Mouse (Mus musculus) frontal cortex, adult (tissue): ENCODE measurements at regions not wholly inside any gene's neighbourhood (a gene's known extent, or its start where the extent isn't known, plus 50 kb on each side); places are given as distances from the start of the nearest gene placed in this dataset.

Experiments
- ATAC-seq: cut with Nextera tagmentation; 2 replicates; pipeline ENCODE4 v1.9.2; 2017; ENCODE audit warnings: mild to moderate bottlenecking, moderate library complexity, mixed read lengths; ENCODE audit not compliant: low TSS enrichment

GRCm38 (mm10) chr5:73874770-73875169 lies 193.5 kb downstream of the Usp46 start:
- peak; percentile 48; the same call in 1 of the 2 replicates for ATAC-seq

DNA sequence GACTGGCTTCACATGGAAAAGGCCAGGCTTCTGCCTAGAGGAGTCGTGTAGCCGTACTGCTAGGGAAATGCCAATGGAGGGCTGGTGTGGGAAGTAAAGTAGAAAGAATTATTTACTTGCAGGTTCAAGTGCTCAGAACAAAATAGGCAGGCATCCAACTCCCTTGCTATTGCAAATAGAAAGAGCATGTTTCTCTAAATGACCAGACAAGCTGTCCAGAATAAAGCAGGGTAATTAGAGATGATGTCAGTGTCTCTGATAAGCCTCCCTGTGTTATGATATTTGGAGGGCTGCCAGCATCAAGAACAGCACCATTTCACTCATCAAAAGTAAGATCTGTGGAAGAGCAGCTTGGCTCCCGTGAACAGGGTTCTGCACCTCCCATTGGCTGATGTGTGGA lies 192.4 kb downstream of the Usp46 start:
- 0 out of 2 replicates have a peak, but pooled peaks have one; percentile 50 for ATAC-seq

GRCm38 (mm10) chr5:73880936-73881335 lies 187.3 kb downstream of the Usp46 start:
- no peak for ATAC-seq

DNA sequence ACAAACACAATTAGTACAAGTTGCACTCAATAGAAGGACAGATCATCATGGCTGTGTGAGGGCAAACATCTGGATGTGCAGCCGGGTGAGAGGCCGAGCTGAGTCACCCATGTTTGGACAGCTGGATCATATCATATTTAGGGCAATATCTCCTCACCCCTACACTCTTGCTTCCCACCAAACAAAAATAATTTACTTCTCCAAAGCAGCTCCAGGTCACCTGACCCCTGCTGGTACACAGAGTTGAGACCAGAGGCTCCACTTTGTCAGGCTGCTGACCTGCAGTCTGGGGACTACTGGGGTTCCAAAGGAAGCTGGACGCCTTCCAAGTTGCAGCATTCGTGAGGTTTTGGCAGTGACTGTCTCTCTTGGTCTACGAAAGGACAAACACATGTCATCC lies 186.3 kb downstream of the Usp46 start:
- no peak for ATAC-seq

DNA sequence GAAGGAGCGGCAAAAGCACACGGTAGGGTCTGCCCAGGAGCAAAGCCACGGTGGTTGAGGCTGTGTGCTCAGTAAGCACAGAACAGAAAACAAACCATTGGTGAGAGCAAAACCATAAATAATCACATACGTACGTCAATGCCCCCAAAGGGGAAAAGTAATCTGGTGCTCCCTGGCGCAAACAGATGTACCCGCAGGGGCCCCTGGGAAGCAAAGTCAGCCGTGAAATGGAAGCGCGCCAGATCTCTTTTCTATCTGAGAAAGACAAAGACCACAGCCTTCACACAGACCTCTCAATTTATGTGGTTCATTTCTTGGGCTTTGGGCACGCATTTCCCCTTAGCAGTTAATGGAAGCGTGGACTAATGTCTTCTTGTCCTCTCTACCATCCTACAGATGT lies 183.2 kb downstream of the Usp46 start:
- no peak for ATAC-seq

- ATAC-seq, result no peak
These were observed 182.5 kb downstream of the Usp46 start for GRCm38 (mm10) chr5:73885691-73886090.

DNA sequence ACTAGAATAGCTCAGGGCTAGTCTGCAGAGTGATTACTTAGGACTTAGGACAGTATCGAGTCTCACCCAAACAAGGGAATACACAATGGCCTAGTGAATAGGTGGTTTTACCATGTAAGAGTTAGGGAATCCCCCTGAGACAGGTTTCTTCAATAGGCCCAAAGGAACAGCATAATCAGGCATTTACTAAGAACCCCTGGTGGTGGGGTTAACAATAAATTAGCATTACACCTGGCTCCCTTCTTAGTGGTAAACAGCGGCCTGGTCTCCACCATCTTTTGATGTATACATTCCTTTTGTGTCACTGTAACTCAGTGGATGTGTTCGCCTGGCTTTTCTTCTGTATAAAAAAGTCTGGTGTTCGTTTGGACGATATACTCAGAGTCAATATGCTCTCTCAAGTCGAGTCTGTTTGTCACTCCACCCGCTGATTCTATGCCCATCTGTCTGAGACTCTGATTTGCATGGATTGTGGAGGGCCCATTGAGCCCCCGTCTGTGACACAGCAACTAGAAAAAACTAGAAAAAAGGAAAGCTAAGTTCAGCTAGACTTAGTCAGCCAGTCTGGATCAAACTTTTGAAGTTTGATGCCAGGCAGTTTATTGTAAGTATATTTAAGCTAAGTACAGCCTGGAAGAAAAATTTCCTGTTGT lies 180.8 kb downstream of the Usp46 start:
- no peak for ATAC-seq

DNA sequence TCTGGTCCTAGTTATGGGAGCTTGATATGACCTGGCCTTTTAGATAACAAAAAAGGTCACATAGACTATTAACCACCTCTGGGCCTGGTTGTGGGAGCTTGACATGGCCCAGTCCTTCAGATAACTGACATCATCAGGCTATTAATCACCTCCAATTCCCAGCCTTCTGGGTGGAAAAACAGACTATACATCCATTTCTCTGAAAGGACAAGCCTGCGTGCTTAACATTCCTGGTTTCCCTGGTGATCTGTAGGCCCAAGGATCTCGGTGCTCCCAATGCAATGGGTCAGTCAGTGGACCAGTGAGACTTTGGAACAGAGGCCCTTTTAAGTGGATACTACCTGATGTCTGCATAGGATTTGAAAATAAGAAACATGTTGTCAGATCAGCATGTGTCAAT lies 179.8 kb downstream of the Usp46 start:
- ATAC-seq, result no peak

DNA sequence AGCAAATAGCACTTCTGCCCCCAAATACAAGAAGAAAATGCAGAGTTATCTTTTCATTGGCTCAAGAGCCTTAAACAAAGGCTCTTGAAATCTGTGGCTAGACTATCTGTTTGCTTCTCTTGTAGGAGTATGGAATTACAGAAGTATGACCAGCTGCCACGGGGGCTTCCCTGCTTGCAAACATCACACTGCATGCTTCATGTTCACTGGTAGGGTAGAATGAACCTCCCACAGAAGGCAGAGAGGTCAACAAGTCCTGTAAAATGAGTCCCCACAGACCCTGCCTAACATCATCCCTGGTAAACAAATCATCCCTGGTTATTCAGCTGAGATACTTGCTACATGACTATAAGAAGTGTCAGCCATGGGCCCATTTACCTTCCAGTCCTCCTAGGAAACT lies 178.9 kb downstream of the Usp46 start:
- no peak for ATAC-seq

DNA sequence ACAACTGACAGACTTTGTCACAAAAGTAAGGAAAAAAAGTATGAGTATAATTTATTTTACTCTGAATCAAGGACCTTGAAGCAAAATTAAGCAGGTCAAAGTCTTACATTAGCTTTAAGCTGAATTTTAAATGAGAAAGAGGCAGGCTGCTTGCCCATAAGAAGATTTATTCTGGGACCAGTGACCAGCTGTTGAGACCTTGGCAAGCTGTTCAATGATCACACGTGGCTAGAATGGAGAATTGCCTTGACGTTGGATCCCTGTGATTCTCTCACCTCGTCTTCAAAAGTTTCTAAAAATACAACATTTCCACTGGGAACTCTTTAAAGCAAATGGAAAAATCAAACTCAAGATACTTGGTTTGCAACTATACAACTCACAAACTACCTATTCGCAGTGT lies 177.3 kb downstream of the Usp46 start:
- ATAC-seq, result no peak

DNA sequence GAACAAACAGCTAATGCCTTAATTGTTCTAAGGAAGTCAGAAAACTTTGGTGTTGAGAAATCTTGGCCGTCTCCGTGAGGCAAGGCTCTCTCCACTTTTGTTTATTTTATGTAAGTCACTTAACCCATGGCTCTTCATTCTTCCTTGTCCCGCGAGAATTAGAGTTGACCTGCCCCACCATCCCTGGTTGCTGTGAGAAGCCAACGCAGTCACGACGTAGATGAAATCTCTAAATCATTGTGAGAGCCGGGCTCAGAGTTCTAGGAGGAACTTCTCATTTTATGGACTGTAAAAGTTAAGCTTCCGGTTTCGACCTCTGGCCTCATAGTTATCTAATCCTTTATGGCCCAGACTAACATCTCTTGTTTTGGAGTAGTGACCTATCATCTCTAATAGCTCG lies 176.6 kb downstream of the Usp46 start:
- no peak for ATAC-seq

DNA sequence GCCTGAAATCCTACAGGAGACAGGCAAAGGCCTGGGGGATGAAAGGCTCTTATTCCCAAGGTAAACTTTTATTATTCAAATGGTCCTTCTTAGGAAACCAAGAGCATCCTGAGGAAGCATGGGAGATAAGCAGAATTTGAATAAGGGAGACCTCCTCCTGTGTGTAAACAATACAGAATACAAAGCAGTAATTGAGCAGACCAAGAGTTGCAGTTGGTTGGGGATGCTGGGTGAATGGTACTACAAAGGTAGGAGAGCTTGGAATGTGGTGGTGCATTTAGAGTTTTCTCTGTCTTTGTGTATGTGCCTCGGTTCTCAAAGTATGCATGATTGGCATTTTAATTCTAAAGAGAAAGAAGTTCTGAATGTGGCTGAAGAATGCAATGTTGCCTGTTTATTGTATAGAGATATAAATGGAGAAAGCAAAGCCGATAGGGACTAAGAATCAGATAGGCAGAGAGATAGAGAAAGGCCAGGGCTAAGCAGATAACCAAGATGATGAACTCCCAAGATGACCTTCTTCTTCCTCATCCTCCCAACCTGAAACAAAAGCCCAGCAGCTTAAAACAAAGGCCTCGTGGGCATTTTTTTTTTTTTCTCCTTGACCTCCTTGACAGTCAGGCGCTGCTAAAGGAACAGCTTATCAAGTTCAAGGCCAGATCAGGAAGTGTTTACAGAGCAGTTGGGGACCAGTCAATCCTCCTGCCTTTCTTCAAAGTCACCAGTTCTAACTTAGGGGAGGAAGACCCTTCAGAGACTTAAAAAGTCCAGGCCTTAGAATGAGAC lies 175.6 kb downstream of the Usp46 start:
- no peak for ATAC-seq

DNA sequence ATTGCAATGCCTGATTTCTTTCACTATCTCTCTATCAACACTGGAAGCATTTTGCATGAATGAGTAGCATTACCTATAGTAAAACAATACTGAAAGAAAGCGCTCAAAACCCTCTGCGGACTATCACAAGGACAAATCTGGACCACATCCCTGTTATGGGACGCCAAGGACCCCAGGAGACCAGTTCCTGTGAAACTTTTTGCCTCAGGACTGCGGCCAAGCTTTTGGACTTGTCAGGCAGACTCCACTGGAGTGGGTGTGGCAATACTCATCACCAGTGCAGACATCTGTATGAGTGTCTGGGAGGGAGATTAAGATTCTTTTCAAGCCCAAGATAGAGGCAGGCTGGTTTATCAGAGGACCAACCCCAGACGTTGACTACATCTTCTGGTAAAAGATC lies 173.0 kb downstream of the Usp46 start:
- ATAC-seq, result no peak

GRCm38 (mm10) chr5:73896785-73897184 lies 171.4 kb downstream of the Usp46 start:
- no peak for ATAC-seq

DNA sequence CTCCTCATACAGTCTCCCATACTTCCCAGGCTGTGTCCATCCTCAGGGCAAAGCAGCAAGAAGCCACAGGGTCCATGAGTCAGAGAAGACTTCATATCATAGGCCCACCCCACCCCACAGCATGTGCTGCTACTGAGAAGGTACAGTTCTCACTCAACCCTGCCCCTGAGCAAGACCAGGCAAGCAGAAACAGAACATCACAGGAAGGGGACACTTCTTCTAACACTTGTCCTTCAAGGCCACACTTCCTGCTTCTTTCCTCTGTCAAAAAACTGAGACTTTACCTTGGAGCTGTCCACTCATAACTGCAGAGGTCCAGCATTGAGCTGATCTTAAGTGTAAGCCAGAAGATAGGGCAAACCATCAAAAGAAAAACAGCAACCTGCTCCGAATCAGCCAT lies 166.6 kb downstream of the Usp46 start:
- no peak for ATAC-seq

GRCm38 (mm10) chr5:73902470-73903218 lies 165.6 kb downstream of the Usp46 start:
- ATAC-seq, result no peak

GRCm38 (mm10) chr5:73903219-73903570 lies 165.0 kb downstream of the Usp46 start:
- ATAC-seq, result peak; percentile 77

GRCm38 (mm10) chr5:73904146-73904811 lies 164.0 kb downstream of the Usp46 start:
- no peak for ATAC-seq

- ATAC-seq, result no peak
These were observed 156.1 kb downstream of the Usp46 start for GRCm38 (mm10) chr5:73912149-73912548.

- ATAC-seq, result no peak
These were observed 155.1 kb downstream of the Usp46 start for GRCm38 (mm10) chr5:73913116-73913515.

DNA sequence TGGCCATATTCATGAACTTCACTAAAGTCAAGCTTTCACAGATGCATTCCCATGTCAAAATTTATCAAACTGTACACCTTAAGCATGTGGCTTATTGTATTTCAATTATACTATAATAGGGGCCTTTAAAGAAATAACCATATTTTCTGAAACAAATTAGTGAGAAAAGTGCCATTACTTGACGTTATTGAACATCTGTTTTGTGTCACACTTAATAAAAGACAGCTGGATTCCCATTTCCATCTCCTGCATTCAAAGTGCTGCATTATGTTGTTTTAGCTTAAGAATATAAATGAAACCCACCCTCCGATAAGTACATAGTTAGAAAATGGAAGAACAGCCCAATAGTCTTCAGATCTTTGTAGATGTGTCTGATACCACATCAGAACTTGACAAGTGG lies 150.2 kb downstream of the Usp46 start:
- no peak for ATAC-seq

- no peak for ATAC-seq
These were observed 148.3 kb downstream of the Usp46 start for GRCm38 (mm10) chr5:73919936-73920335.
